Mouse (Mus musculus): Measurements from ENCODE around the gene Cap2. TPM values are rescaled to one million over a fixed set of nuclear protein-coding genes. Genes with fewer than 3 reads are reported as not detected.

The Cap2 gene
- polyA plus RNA-seq, 1 experiment from 2014 or later: 0.47 TPM

GRCm38 (mm10) chr13:46659211-46659610 lies 157.6 kb downstream of the Cap2 start:
- H3K4me2 ChIP-seq (ENCODE audit: low read depth, low read length): no peak overlapping the region
- no peaks in the 10 kb centered on the region for H3K9me3 ChIP-seq (ENCODE audit: low read length)
- H3K36me3 ChIP-seq (replicated peaks; ENCODE audit: insufficient read depth, low read length): no peaks in the 10 kb centered on the region
- no peak overlapping the region for H3K4me3 ChIP-seq (ENCODE audit: low read depth, low read length)
- no peaks in the 10 kb centered on the region for H3K27me3 ChIP-seq (ENCODE audit: insufficient read depth, low read length)
- no peak overlapping the region for H3K27ac ChIP-seq (ENCODE audit: low read depth)
- 87% methylated on average over 5 of the region's 5 CpGs for WGBS (ENCODE audit: insufficient replicate concordance)
- no peaks in the 10 kb centered on the region for H3K4me1 ChIP-seq (ENCODE audit: insufficient read depth)
- H3K9ac ChIP-seq (replicated peaks): no peak overlapping the region
- ATAC-seq: no peak
- no peak for DNase-seq
- TF ChIP-seq EP300 (IDR thresholded peaks at IDR 0.05; ENCODE audit: low read depth): no peak
- TF ChIP-seq CTCF (IDR thresholded peaks at IDR 0.05; ENCODE audit: low read depth): peak; percentile 38; the same call in 1 of the 2 replicates

DNA sequence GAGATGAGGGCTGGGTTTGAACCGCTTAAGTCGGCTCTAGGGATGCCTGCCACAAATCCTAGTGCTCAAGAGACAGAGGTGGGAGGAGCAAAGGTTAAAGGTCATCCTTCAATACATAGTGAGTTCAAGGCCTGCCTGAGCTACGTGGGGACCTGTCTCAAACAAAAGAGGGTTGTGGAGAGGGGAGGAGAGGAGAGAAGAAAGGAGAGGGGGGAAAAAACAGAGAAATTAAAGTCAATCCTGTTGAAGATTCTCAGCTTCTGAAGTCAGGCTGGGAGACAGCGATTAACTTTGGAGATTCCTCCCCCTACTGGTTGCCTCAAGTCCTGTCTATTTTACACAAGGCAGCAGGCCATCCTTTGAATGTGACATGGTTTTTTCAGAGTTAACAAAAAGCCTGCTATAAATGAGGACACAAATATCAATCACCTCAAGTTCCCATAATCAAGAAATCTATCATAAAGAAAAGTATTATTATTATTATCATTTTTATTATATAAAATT lies 161.9 kb downstream of the Cap2 start:
- no peak overlapping the region for H3K9ac ChIP-seq (replicated peaks)
- TF ChIP-seq CTCF (IDR thresholded peaks at IDR 0.05; ENCODE audit: low read depth): peak; percentile 66
- TF ChIP-seq EP300 (IDR thresholded peaks at IDR 0.05; ENCODE audit: low read depth): no peak
- WGBS (ENCODE audit: insufficient replicate concordance): 40% methylated on average over 4 of the region's 4 CpGs
- H3K27ac ChIP-seq (ENCODE audit: low read depth): no peak overlapping the region
- DNase-seq (no peak), ATAC-seq (no peak)
- H3K4me1 ChIP-seq (ENCODE audit: insufficient read depth): peaks cover under 1% of the 10 kb centered on the region; the same call in 1 of the 2 replicates
- no peak overlapping the region for H3K4me2 ChIP-seq (ENCODE audit: low read depth, low read length)
- no peaks in the 10 kb centered on the region for H3K9me3 ChIP-seq (ENCODE audit: low read length)
- H3K4me3 ChIP-seq (ENCODE audit: low read depth, low read length): no peak overlapping the region
- H3K36me3 ChIP-seq (replicated peaks; ENCODE audit: insufficient read depth, low read length): no peaks in the 10 kb centered on the region
- no peaks in the 10 kb centered on the region for H3K27me3 ChIP-seq (ENCODE audit: insufficient read depth, low read length)

GRCm38 (mm10) chr13:46669048-46669619 lies 167.5 kb downstream of the Cap2 start, which contains the start of gene Fam8a1:
TSS of gene Fam8a1 (plus strand) at chr13:46669522.
- Histone ChIP-seq H3K4me1 (ENCODE audit: insufficient read depth) (peaks cover 16% of the 10 kb centered on the region), H3K4me2 (ENCODE audit: low read depth, low read length) (peak within 1 kb of the TSS; percentile 91), H3K4me3 (ENCODE audit: low read depth, low read length) (peak within 1 kb of the TSS; percentile 83), H3K36me3 (replicated peaks; ENCODE audit: insufficient read depth, low read length) (peaks cover 14% of the 10 kb centered on the region; the same call in 1 of the 2 replicates), H3K9me3 (ENCODE audit: low read length) (no peaks in the 10 kb centered on the region), H3K9ac (replicated peaks) (peak within 1 kb of the TSS; percentile 74), H3K27me3 (ENCODE audit: insufficient read depth, low read length) (no peaks in the 10 kb centered on the region), H3K27ac (ENCODE audit: low read depth) (peak within 1 kb of the TSS; percentile 74)
- ATAC-seq (peak; percentile 98), DNase-seq (peak; percentile 94)
- TF ChIP-seq EP300 (IDR thresholded peaks at IDR 0.05; ENCODE audit: low read depth) (0 out of 2 replicates have a peak, but pooled peaks have one; percentile 42), CTCF (IDR thresholded peaks at IDR 0.05; ENCODE audit: low read depth) (no peak)
- 2% methylated on average over 42 of the region's 46 CpGs for WGBS (ENCODE audit: insufficient replicate concordance)

GRCm38 (mm10) chr13:46669620-46670271 lies 168.1 kb downstream of the Cap2 start:
- peak overlapping the region; percentile 74 for H3K9ac ChIP-seq (replicated peaks)
- no peaks in the 10 kb centered on the region for H3K9me3 ChIP-seq (ENCODE audit: low read length)
- peak; percentile 50 for DNase-seq
- H3K27me3 ChIP-seq (ENCODE audit: insufficient read depth, low read length): no peaks in the 10 kb centered on the region
- H3K4me3 ChIP-seq (ENCODE audit: low read depth, low read length): peak overlapping the region; percentile 83
- H3K4me2 ChIP-seq (ENCODE audit: low read depth, low read length): peak overlapping the region; percentile 91
- peaks cover 18% of the 10 kb centered on the region; the same call in 1 of the 2 replicates for H3K36me3 ChIP-seq (replicated peaks; ENCODE audit: insufficient read depth, low read length)
- TF ChIP-seq EP300 (IDR thresholded peaks at IDR 0.05; ENCODE audit: low read depth) (no peak), CTCF (IDR thresholded peaks at IDR 0.05; ENCODE audit: low read depth) (peak; percentile 19; the same call in 1 of the 2 replicates)
- H3K27ac ChIP-seq (ENCODE audit: low read depth): peak overlapping the region; percentile 74
- WGBS (ENCODE audit: insufficient replicate concordance): under 1% methylated on average over 68 of the region's 96 CpGs
- peaks cover 16% of the 10 kb centered on the region for H3K4me1 ChIP-seq (ENCODE audit: insufficient read depth)
- peak; percentile 70 for ATAC-seq

DNA sequence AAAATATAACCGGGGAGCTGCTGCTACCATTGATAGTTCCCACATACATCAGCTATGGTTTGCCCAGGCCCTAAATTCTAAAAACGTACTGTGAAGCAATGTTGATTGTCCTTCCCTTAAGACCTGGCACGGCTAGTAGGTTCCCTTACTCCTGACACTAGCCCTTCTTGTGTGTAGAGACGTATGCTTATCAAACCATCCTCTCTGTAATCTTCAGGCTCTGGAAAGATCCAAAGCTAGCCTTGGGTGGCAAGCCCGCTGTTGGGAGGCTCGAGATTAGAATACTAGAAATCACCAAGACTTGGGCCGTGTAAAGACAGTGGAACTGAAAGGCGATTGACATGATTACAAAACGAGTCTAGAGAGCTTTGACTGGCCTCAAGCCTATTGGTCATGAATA lies 168.9 kb downstream of the Cap2 start:
- Histone ChIP-seq H3K36me3 (replicated peaks; ENCODE audit: insufficient read depth, low read length) (peaks cover 24% of the 10 kb centered on the region; the same call in 1 of the 2 replicates), H3K27me3 (ENCODE audit: insufficient read depth, low read length) (no peaks in the 10 kb centered on the region), H3K27ac (ENCODE audit: low read depth) (no peak overlapping the region), H3K4me2 (ENCODE audit: low read depth, low read length) (peak overlapping the region; percentile 91), H3K9ac (replicated peaks) (peak overlapping the region; percentile 74), H3K4me3 (ENCODE audit: low read depth, low read length) (peak overlapping the region; percentile 83), H3K9me3 (ENCODE audit: low read length) (no peaks in the 10 kb centered on the region), H3K4me1 (ENCODE audit: insufficient read depth) (peaks cover 16% of the 10 kb centered on the region)
- TF ChIP-seq CTCF (IDR thresholded peaks at IDR 0.05; ENCODE audit: low read depth): no peak
- no peak for TF ChIP-seq EP300 (IDR thresholded peaks at IDR 0.05; ENCODE audit: low read depth)
- no peak for DNase-seq
- no peak for ATAC-seq
- 34% methylated on average over 9 of the region's 9 CpGs for WGBS (ENCODE audit: insufficient replicate concordance)

DNA sequence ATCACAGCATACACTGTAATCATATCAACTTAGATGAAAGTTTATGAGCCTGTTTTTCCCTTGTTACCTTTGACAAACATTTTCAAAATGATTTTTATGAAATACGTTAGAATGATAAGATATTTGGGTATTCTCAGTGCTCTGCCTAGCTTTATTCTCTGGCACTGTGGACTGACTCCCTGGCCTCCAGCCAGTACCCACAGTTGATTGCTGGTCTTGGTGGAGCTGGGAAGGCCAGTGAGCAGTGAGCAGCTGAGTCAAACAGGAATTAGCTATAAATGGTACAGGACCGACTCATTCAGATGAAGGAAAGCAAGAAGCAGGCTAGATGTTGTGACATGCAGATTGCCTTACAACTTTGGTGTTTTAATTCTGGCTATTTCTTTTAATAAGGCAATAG lies 173.0 kb downstream of the Cap2 start:
- ATAC-seq: no peak
- TF ChIP-seq CTCF (IDR thresholded peaks at IDR 0.05; ENCODE audit: low read depth) (no peak), EP300 (IDR thresholded peaks at IDR 0.05; ENCODE audit: low read depth) (no peak)
- Histone ChIP-seq H3K4me2 (ENCODE audit: low read depth, low read length) (no peak overlapping the region), H3K36me3 (replicated peaks; ENCODE audit: insufficient read depth, low read length) (peaks cover 47% of the 10 kb centered on the region), H3K9ac (replicated peaks) (no peak overlapping the region), H3K27me3 (ENCODE audit: insufficient read depth, low read length) (no peaks in the 10 kb centered on the region), H3K27ac (ENCODE audit: low read depth) (no peak overlapping the region), H3K4me3 (ENCODE audit: low read depth, low read length) (no peak overlapping the region), H3K9me3 (ENCODE audit: low read length) (no peaks in the 10 kb centered on the region), H3K4me1 (ENCODE audit: insufficient read depth) (peaks cover 10% of the 10 kb centered on the region)
- DNase-seq: no peak
- 79% methylated on average over 2 of the region's 2 CpGs for WGBS (ENCODE audit: insufficient replicate concordance)
